Mouse (Mus musculus) myocyte (in vitro differentiated cells): ENCODE data around the gene Gm9780. TPM values are rescaled to one million over a fixed set of nuclear protein-coding genes. Genes with fewer than 3 reads are reported as not detected.
"Not testable (repeated sequence)": the region's sequence is repeated elsewhere in the genome, so short reads cannot be mapped to it uniquely, and the experiment has no call there.

Experiments used
- H3K27me3 ChIP-seq: one replicate; pipeline ENCODE4 v1.6.1; 2011; ENCODE audit not compliant: control insufficient read depth, insufficient read depth, insufficient read length
- H3K36me3 ChIP-seq: one replicate; pipeline ENCODE4 v1.6.1; 2011; ENCODE audit not compliant: control insufficient read depth, insufficient read depth
- H3K4me2 ChIP-seq: one replicate; pipeline ENCODE4 v1.6.1; 2011; ENCODE audit warnings: low read depth, control low read depth
- H3K4me3 ChIP-seq: one replicate; pipeline ENCODE4 v1.5.1; 2011; ENCODE audit warnings: mild to moderate bottlenecking, control low read depth, moderate library complexity
- H3K79me2 ChIP-seq: one replicate; pipeline ENCODE4 v1.6.1; 2011; ENCODE audit not compliant: control insufficient read depth, insufficient read depth
- H3ac ChIP-seq: one replicate; pipeline ENCODE4 v1.6.1; 2011; ENCODE audit not compliant: control insufficient read depth, insufficient read length
- polyA plus RNA-seq: library from polyadenylated mRNA; unstranded; fragments of >200 nt; fragmentation: generic; extraction: Trizol; gene quantifications from one replicate; pipeline ENCODE4 v1.2.1, GENCODE M21; 2012; ENCODE audit warnings: missing spikeins

Gm9780 gene
- polyA plus RNA-seq = 0.61 TPM

- not testable (repeated sequence) for H3K36me3 ChIP-seq, H3K27me3 ChIP-seq, H3K79me2 ChIP-seq, H3K4me3 ChIP-seq, H3ac ChIP-seq, H3K4me2 ChIP-seq
Observed at GRCm38 (mm10) chr14:26042611-26043010, at the start of gene Gm9780. TSS of gene Gm9780 (minus strand) at chr14:26042711.

- H3K36me3 ChIP-seq, H3K79me2 ChIP-seq, H3K4me2 ChIP-seq, H3K27me3 ChIP-seq, H3K4me3 ChIP-seq, H3ac ChIP-seq: not testable (repeated sequence)
Observed at GRCm38 (mm10) chr14:26081997-26082396, 39.5 kb upstream of the Gm9780 start, which contains the start of gene Cphx3. TSS of gene Cphx3 (plus strand) at chr14:26082297.

GRCm38 (mm10) chr14:26081216-26081615, 38.7 kb upstream of the Gm9780 start, which contains the start of gene Cphx2:
TSS of gene Cphx2 (plus strand) at chr14:26081516.
- H3K4me2 ChIP-seq, H3ac ChIP-seq, H3K27me3 ChIP-seq, H3K79me2 ChIP-seq, H3K4me3 ChIP-seq, H3K36me3 ChIP-seq: not testable (repeated sequence)

- H3K27me3 ChIP-seq, H3ac ChIP-seq, H3K79me2 ChIP-seq, H3K4me3 ChIP-seq, H3K4me2 ChIP-seq, H3K36me3 ChIP-seq: not testable (repeated sequence)
Observed at GRCm38 (mm10) chr14:26076620-26077390, 34.3 kb upstream of the Gm9780 start.

GRCm38 (mm10) chr14:26067325-26067633, 24.8 kb upstream of the Gm9780 start, which contains the start of gene Tmem254c:
TSS of gene Tmem254c (minus strand) at chr14:26067355.
- H3K4me2 ChIP-seq, H3K36me3 ChIP-seq, H3K27me3 ChIP-seq, H3K79me2 ChIP-seq, H3ac ChIP-seq, H3K4me3 ChIP-seq: not testable (repeated sequence)

GRCm38 (mm10) chr14:26066574-26067324, 24.2 kb upstream of the Gm9780 start:
- not testable (repeated sequence) for H3K27me3 ChIP-seq, H3K4me2 ChIP-seq, H3K4me3 ChIP-seq, H3K79me2 ChIP-seq, H3ac ChIP-seq, H3K36me3 ChIP-seq

- not testable (repeated sequence) for H3K4me2 ChIP-seq, H3K79me2 ChIP-seq
Observed at GRCm38 (mm10) chr14:26059362-26059761, 16.9 kb upstream of the Gm9780 start.

GRCm38 (mm10) chr14:26058184-26058583, 15.7 kb upstream of the Gm9780 start:
- H3K4me3 ChIP-seq, H3ac ChIP-seq, H3K4me2 ChIP-seq, H3K27me3 ChIP-seq, H3K36me3 ChIP-seq, H3K79me2 ChIP-seq: not testable (repeated sequence)

More at GRCm38 (mm10) chr14:26059362-26059761, 16.9 kb upstream of the Gm9780 start:
- not testable (repeated sequence) for H3K27me3 ChIP-seq, H3K4me3 ChIP-seq, H3K36me3 ChIP-seq, H3ac ChIP-seq

- not testable (repeated sequence) for H3K27me3 ChIP-seq, H3ac ChIP-seq, H3K36me3 ChIP-seq, H3K79me2 ChIP-seq, H3K4me3 ChIP-seq, H3K4me2 ChIP-seq
Observed at GRCm38 (mm10) chr14:26048767-26049166, 6.3 kb upstream of the Gm9780 start.

GRCm38 (mm10) chr14:26047026-26047425, 4.5 kb upstream of the Gm9780 start:
- H3K4me2 ChIP-seq, H3K27me3 ChIP-seq, H3ac ChIP-seq, H3K4me3 ChIP-seq, H3K36me3 ChIP-seq, H3K79me2 ChIP-seq: not testable (repeated sequence)

GRCm38 (mm10) chr14:26045007-26045406, 2.5 kb upstream of the Gm9780 start:
- H3K36me3 ChIP-seq, H3K79me2 ChIP-seq, H3K4me2 ChIP-seq, H3K4me3 ChIP-seq, H3ac ChIP-seq, H3K27me3 ChIP-seq: not testable (repeated sequence)

GRCm38 (mm10) chr14:26035439-26035838, 7.1 kb downstream of the Gm9780 start:
- not testable (repeated sequence) for H3K4me3 ChIP-seq, H3K27me3 ChIP-seq, H3K4me2 ChIP-seq, H3K79me2 ChIP-seq, H3ac ChIP-seq, H3K36me3 ChIP-seq

GRCm38 (mm10) chr14:26034364-26034763, 8.1 kb downstream of the Gm9780 start:
- H3K4me3 ChIP-seq, H3ac ChIP-seq, H3K27me3 ChIP-seq, H3K4me2 ChIP-seq, H3K36me3 ChIP-seq, H3K79me2 ChIP-seq: not testable (repeated sequence)
